Mouse (Mus musculus) hindbrain, embryonic 14.5 days (tissue): Measurements from ENCODE around the gene Cdca8. TPM values are rescaled to one million over a fixed set of nuclear protein-coding genes. Genes with fewer than 3 reads are reported as not detected.
A peak's percentile ranks its signal among the peaks of the same experiment; 100 is the strongest.

Source experiments
- ATAC-seq: fragments of 200-750 bp; cut with Nextera tagmentation; 2 replicates; pipeline ENCODE4 v1.8.0; 2017; ENCODE audit warnings: moderate number of reproducible peaks, mild to moderate bottlenecking, moderate TSS enrichment, moderate library complexity; ENCODE audit not compliant: low FRiP score
- DNase-seq: peaks from one replicate; pipeline ENCODE4 v3.0.0-alpha.2; 2015; ENCODE audit warnings: low spot score
- H3K27ac ChIP-seq: fragments of 300-500 bp; sonication (generic); 2 replicates; pipeline ENCODE4 v1.5.1; 2014; ENCODE audit warnings: mild to moderate bottlenecking, moderate library complexity
- H3K27me3 ChIP-seq: fragments of 300-500 bp; sonication (generic); 2 replicates; pipeline ENCODE4 v1.6.1; 2014; ENCODE audit warnings: mild to moderate bottlenecking, low read length, mixed read lengths; ENCODE audit not compliant: control insufficient read depth, insufficient read depth
- H3K36me3 ChIP-seq: fragments of 300-500 bp; sonication (generic); replicated peaks from 2 replicates; pipeline ENCODE4 v1.6.1; 2014; ENCODE audit not compliant: control insufficient read depth, insufficient read depth
- H3K4me1 ChIP-seq: fragments of 300-500 bp; sonication (generic); replicated peaks from 2 replicates; pipeline ENCODE4 v1.6.1; 2014; ENCODE audit warnings: antibody characterized with exemption, low read length, mixed read lengths; ENCODE audit not compliant: control insufficient read depth, insufficient read depth
- H3K4me2 ChIP-seq: fragments of 300-500 bp; sonication (generic); replicated peaks from 2 replicates; pipeline ENCODE4 v1.6.1; 2014; ENCODE audit warnings: mild to moderate bottlenecking, moderate library complexity
- H3K4me3 ChIP-seq: fragments of 300-500 bp; sonication (generic); replicated peaks from 2 replicates; pipeline ENCODE4 v1.5.1; 2014; ENCODE audit warnings: mild to moderate bottlenecking, low read length
- H3K9ac ChIP-seq: fragments of 300-500 bp; sonication (generic); 2 replicates; pipeline ENCODE4 v1.6.1; 2014
- H3K9me3 ChIP-seq: fragments of 300-500 bp; sonication (generic); 2 replicates; pipeline ENCODE4 v1.6.1; 2016; ENCODE audit warnings: low read length; ENCODE audit not compliant: control insufficient read depth
- WGBS: fragments of 180-500 bp; shearing (Covaris S2); extraction: QIAGEN DNeasy Blood & Tissue Kit; methylation state at CpG from one replicate; pipeline ENCODE4 v1.1.7; 2014; 5-methylcytosine and 5-hydroxymethylcytosine counted together
- polyA plus RNA-seq: library from polyadenylated mRNA; unstranded; fragments of >200 nt; fragmentation: Nextera tagmentation; extraction: Ambion mirVana; gene quantifications from 2 replicates; pipeline ENCODE4 v1.2.1, GENCODE M21; 2014

The Cdca8 gene
- polyA plus RNA-seq, 1 experiment from 2014 or later, result 19.0 TPM

DNA sequence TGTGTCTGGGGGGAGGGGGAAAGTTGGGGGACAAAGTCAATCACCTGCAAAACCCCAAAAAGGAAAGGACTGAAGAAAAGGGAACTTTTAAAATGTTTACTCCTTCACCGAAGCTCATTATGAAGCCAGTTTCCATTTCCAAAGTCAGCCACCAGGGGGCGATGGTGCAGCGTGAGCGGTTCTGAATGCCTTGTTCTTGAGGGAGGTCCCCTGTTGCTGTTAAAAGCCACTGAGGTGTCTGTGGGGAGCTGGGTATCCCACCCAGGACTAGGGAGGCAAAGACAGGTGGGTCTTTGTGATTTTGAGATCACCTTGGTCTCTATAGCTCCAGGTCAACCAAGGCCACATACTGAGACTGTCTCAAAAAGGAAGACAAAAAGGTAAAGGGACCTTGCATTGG lies 3.9 kb upstream of the Cdca8 start:
- ATAC-seq, result no peak
- H3K9ac ChIP-seq, result no peak overlapping the region
- no peak overlapping the region for H3K4me3 ChIP-seq
- no peaks in the 10 kb centered on the region for H3K4me1 ChIP-seq
- peaks cover 38% of the 10 kb centered on the region for H3K36me3 ChIP-seq
- peak; percentile 96 for DNase-seq
- WGBS, result 10% methylated on average over 4 of the region's 4 CpGs
- H3K9me3 ChIP-seq, result no peaks in the 10 kb centered on the region
- H3K27me3 ChIP-seq, result no peaks in the 10 kb centered on the region
- no peak overlapping the region for H3K27ac ChIP-seq
- H3K4me2 ChIP-seq, result no peak overlapping the region

DNA sequence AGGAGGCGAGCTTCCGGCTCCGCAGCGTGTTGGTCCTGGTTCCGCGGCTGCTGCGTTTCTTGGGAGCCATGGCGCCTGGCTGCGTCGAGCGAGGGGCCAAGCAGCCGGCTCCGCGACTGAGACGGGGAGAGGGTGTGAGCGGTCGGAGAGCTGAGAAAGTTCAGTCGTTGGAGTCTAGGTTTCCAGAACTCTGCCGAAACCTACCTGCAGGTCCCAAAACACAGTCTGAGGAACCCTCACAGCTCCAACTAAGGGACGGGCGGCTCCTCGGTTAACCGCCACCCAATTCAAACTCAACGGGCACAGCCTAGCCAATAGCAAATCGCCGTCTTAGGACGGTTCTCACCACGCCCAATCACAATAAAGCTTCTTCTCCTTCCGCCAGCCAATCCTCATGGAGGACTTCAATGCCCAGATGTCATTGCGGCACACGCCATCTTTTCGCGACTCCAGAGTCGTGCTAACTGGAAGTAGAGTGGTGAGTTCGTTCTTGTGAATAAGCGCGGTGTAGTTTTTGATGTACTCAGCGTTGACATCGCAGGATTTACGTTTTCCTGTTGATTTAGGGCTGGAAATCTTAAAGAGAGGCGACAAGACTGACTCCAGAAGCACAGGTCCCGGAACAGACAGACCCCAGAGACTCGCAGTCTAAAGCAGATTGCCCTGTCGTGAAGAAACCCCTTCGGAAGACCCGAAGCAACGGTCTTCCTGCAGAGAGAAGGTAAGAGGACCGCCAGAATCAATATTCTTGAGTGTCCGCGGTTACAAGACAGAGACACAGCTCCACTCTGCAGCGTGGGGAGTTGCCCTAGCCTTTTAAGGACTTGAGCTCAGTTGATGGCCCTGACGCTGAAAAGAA lies 2.3 kb downstream of the Cdca8 start, which contains the start of gene 9930104L06Rik:
Gene 9930104L06Rik, plus strand, starts transcription at position 436 of the 859 bp plus-strand sequence.
- H3K27me3 ChIP-seq, result no peaks in the 10 kb centered on the region
- H3K36me3 ChIP-seq, result peaks cover 20% of the 10 kb centered on the region
- peak within 1 kb of the TSS; percentile 90 for H3K4me2 ChIP-seq
- no peaks in the 10 kb centered on the region for H3K9me3 ChIP-seq
- H3K4me1 ChIP-seq, result peaks cover 16% of the 10 kb centered on the region
- DNase-seq (peak; percentile 98), ATAC-seq (peak; percentile 99)
- H3K4me3 ChIP-seq, result peak within 1 kb of the TSS; percentile 43
- no peak within 1 kb of the TSS for H3K27ac ChIP-seq
- under 1% methylated on average over 52 of the region's 52 CpGs for WGBS
- H3K9ac ChIP-seq, result peak within 1 kb of the TSS; percentile 72

DNA sequence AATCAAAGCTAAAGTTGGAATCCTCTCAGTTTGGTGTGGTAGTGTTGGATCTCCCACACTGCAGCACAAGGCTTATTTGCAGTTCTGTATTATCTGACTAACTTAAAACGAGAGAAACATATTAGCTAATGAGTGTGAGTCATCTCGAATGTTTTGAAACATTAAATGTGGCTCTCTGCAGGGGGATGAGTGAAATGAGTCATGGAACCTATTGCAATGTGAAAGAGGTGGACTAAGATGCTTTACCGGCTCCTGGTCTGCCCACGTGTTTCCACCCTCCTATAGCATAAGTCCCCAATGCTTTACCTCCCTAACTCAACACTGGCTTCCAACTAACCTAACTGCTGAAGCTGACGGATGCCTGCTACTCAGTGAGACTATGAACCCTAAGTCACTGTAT lies 11.0 kb downstream of the Cdca8 start:
- no peaks in the 10 kb centered on the region for H3K9me3 ChIP-seq
- peaks cover 25% of the 10 kb centered on the region for H3K36me3 ChIP-seq
- H3K27ac ChIP-seq, result no peak overlapping the region
- ATAC-seq (no peak), DNase-seq (no peak)
- H3K9ac ChIP-seq, result no peak overlapping the region
- no peaks in the 10 kb centered on the region for H3K27me3 ChIP-seq
- 94% methylated on average over 5 of the region's 5 CpGs for WGBS
- H3K4me3 ChIP-seq, result no peak overlapping the region
- H3K4me1 ChIP-seq, result no peaks in the 10 kb centered on the region
- no peak overlapping the region for H3K4me2 ChIP-seq

DNA sequence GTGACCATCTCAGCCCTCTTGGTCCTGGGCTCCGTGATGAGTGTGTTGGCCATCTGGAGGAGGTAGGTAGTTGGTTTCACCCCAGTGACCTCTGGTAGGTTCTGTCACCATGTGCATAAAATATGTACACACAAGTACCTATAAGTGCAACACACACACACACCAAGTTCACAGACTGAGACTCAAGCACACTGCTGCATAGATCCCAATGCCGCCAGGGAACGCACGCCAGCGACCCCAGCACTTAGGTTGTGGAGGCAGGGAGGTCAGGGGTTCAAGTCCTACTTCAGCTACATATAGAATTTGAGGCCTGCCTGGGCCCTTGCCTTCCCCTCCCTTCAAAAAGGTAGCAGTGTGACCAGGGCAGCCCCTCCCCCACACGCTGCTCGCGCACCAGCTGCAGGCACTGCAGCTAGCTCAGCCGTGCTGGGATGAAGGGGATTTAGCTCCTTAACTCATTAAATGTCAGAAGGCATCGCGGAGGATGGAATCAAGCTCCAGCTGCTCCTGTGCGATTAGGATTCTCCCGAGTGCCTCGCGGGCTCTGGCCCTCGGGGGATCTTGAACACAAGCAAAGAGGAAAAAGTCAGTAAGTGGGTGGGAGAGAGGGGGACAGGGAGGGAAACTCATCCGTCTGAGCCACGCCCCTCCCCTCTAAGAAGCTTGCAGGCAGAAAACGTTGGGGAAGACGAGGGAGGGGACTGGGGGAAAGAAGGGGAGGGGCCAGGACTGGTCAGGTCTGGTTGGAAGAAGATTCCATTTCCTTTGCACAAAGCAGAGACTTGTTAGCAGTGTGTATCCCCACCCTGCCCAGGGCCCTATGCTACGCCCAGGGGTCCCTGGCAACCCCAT lies 32.9 kb downstream of the Cdca8 start:
- peak overlapping the region; percentile 13; the same call in 1 of the 2 replicates for H3K4me3 ChIP-seq
- H3K36me3 ChIP-seq, result no peaks in the 10 kb centered on the region
- H3K4me2 ChIP-seq, result peak overlapping the region; percentile 50
- peak overlapping the region; percentile 39; the same call in 1 of the 2 replicates for H3K9ac ChIP-seq
- ATAC-seq, result peak; percentile 87
- H3K9me3 ChIP-seq, result no peaks in the 10 kb centered on the region
- H3K4me1 ChIP-seq, result peaks cover 19% of the 10 kb centered on the region; the same call in 1 of the 2 replicates
- peak overlapping the region; percentile 79 for H3K27ac ChIP-seq
- no peaks in the 10 kb centered on the region for H3K27me3 ChIP-seq
- DNase-seq, result peak; percentile 68
- 8% methylated on average over 21 of the region's 21 CpGs for WGBS

DNA sequence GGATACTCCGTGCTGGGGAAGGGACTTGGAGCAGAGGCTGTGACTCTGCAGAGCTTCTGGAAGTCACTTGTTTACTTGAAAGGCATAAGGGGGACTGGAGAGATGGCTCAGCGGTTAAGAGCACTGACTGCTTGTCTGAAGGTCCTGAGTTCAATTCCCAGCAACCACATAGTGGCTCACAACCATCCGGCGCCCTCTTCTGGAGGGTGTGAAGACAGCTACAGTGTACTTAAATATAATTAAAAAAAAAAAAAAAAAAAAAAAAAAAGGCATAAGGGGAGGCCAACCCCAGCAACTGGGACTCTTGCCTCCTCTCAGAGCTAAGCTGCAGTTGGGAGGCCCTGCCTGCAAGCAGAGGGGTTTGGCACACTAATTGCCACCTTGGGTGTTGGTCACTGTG lies 33.7 kb downstream of the Cdca8 start:
- DNase-seq (no peak), ATAC-seq (no peak)
- Histone ChIP-seq H3K9me3 (no peaks in the 10 kb centered on the region), H3K9ac (no peak overlapping the region), H3K4me2 (no peak overlapping the region), H3K4me1 (peaks cover 19% of the 10 kb centered on the region; the same call in 1 of the 2 replicates), H3K27me3 (no peaks in the 10 kb centered on the region), H3K4me3 (no peak overlapping the region), H3K36me3 (no peaks in the 10 kb centered on the region), H3K27ac (no peak overlapping the region)
- 74% methylated on average over 4 of the region's 4 CpGs for WGBS

DNA sequence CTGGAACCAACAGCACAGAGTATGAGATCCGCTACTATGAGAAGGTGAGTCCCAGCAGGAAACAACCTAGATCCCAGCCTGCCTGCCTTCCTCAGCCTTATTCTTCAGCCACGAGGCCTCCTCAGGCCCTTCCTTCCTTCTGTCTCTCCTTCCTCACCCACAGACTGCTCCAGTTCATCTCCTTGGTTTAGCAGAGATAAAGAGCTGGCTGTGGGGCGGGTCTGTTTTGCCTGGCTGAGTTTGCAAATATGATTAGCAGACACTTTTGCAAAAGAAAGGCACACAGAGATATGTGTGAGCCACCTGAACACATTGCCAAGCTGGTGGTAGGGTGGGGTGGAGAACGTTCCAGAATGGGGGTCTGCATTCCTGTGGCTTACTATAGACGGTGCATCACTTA lies 39.2 kb downstream of the Cdca8 start:
- WGBS, result 60% methylated on average over 5 of the region's 5 CpGs
- DNase-seq, result no peak
- no peak overlapping the region for H3K27ac ChIP-seq
- H3K4me1 ChIP-seq, result peaks cover 3% of the 10 kb centered on the region
- H3K9ac ChIP-seq, result no peak overlapping the region
- no peak for ATAC-seq
- no peak overlapping the region for H3K4me3 ChIP-seq
- no peaks in the 10 kb centered on the region for H3K9me3 ChIP-seq
- H3K36me3 ChIP-seq, result no peaks in the 10 kb centered on the region
- no peak overlapping the region for H3K4me2 ChIP-seq
- H3K27me3 ChIP-seq, result peaks cover 23% of the 10 kb centered on the region

DNA sequence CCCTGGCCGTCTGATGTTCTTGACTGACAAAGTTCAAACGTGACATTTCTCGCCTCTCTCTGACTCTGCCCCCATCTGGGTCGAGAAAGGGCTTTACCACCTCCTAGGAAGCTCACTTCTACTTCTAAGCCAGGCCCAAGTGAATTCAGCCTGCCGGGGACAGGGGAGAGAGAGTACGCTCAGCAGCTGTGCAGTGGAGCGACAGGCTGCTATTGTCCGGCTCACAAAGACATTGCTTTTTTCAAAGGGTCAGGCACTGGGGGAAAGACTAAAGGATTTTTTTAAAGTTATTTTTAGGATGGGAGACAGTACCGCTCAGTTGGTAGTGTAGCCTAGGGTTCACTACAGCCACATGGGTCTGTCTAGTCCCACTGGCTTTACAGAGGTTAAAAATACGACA lies 40.7 kb downstream of the Cdca8 start:
- H3K9me3 ChIP-seq, result no peaks in the 10 kb centered on the region
- H3K4me1 ChIP-seq, result peaks cover 17% of the 10 kb centered on the region
- ATAC-seq (no peak), DNase-seq (no peak)
- peaks cover 35% of the 10 kb centered on the region for H3K27me3 ChIP-seq
- H3K9ac ChIP-seq, result no peak overlapping the region
- H3K4me2 ChIP-seq, result no peak overlapping the region
- H3K4me3 ChIP-seq, result no peak overlapping the region
- H3K36me3 ChIP-seq, result no peaks in the 10 kb centered on the region
- H3K27ac ChIP-seq, result no peak overlapping the region
- 17% methylated on average over 10 of the region's 10 CpGs for WGBS

DNA sequence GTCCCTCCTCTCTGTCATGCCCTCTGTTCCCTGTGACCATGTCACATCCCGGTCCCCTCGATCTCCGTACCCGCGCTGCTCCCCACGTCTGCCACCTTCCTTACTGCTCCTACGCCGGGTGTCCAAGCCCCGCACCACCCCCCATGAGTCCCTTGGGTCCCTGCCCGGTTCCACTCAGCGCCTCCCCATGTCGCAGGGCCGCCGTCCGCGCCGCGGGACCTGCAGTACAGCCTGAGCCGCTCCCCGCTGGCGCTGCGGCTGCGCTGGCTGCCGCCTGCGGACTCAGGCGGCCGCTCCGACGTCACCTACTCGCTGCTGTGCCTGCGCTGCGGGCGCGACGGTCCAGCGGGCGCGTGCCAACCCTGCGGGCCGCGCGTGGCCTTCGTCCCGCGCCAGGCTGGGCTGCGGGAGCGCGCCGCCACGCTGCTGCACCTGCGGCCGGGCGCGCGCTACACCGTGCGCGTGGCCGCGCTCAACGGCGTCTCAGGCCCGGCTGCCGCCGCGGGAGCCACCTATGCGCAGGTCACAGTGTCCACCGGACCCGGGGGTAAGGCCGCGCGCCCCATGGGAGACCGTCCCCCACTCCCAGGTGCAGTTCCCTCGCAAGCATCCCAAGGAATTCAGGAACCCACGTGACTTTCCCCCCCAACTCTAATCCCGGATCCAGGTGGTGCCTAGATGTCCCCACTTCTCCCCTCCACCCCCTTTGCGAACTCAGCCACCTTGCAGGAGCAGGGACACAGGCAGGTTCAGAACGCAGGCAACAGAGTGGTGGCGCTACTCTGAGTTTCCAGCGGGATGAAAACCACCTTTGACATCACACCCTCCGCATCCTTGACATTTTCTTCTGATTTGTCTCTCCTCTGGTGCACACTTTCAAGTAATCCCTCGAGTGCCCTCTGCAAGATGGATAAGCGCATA lies 44.3 kb downstream of the Cdca8 start:
- Histone ChIP-seq H3K36me3 (no peaks in the 10 kb centered on the region), H3K4me2 (peak overlapping the region; percentile 72), H3K27me3 (peaks cover 40% of the 10 kb centered on the region), H3K4me3 (peak overlapping the region; percentile 46), H3K4me1 (peaks cover 14% of the 10 kb centered on the region), H3K9ac (peak overlapping the region; percentile 70), H3K27ac (peak overlapping the region; percentile 59), H3K9me3 (no peaks in the 10 kb centered on the region)
- 2% methylated on average over 81 of the region's 83 CpGs for WGBS
- ATAC-seq, result peak; percentile 67
- peak; percentile 68 for DNase-seq
